Mouse (Mus musculus) kidney, adult 2 months (tissue): ENCODE data around the gene OR5BS1P.

ENCODE experiments used
- CTCF ChIP-seq: fragments of 200-500 bp; conservative IDR thresholded peaks from 2 replicates; pipeline ENCODE4 v1.5.1; 2011; ENCODE audit warnings: low read depth, mild to moderate bottlenecking, control low read depth, low read length, moderate library complexity, mixed read lengths; ENCODE audit not compliant: insufficient read depth, insufficient read length
- POLR2A ChIP-seq: fragments of 200-500 bp; IDR thresholded peaks from one replicate; pipeline ENCODE4 v1.6.1; 2011; ENCODE audit warnings: low read depth, low read length, control low read depth

- no peak for TF ChIP-seq POLR2A
- TF ChIP-seq CTCF = no peak
These were observed 16.8 kb downstream of the OR5BS1P start for GRCm38 (mm10) chr15:98486433-98487021.
